Mouse (Mus musculus) activated CD4-positive, CD25-positive, alpha-beta regulatory T cell, adult 4 months (primary cell): ENCODE data around the gene Dmxl2. TPM values are rescaled to one million over a fixed set of nuclear protein-coding genes. Genes with fewer than 3 reads are reported as not detected.

Experiments
- ATAC-seq: one replicate; pipeline ENCODE4 v1.8.0; 2017
- polyA plus RNA-seq, 2 experiments: library from polyadenylated mRNA; unstranded; fragments of 100-300 nt; shearing (Covaris generic); gene quantifications; one replicate each; pipeline ENCODE4 v1.2.1; 2017

Gene Dmxl2
- polyA plus RNA-seq, 2 experiments from 2014 or later, result 0.83 TPM; not detected in 1

- ATAC-seq, result no peak
These were observed 2.1 kb downstream of the Dmxl2 start for GRCm38 (mm10) chr9:54499291-54499690.

GRCm38 (mm10) chr9:54490431-54490830 is 11.0 kb downstream of the Dmxl2 start:
- no peak for ATAC-seq

GRCm38 (mm10) chr9:54489599-54489998 is 11.8 kb downstream of the Dmxl2 start:
- ATAC-seq, result no peak

GRCm38 (mm10) chr9:54484927-54485326 is 16.5 kb downstream of the Dmxl2 start:
- ATAC-seq, result no peak

GRCm38 (mm10) chr9:54483215-54483614 is 18.2 kb downstream of the Dmxl2 start:
- ATAC-seq, result no peak

GRCm38 (mm10) chr9:54482763-54483162 is 18.7 kb downstream of the Dmxl2 start:
- no peak for ATAC-seq

- no peak for ATAC-seq
These were observed 22.4 kb downstream of the Dmxl2 start for GRCm38 (mm10) chr9:54479054-54479453.

- ATAC-seq, result no peak
These were observed 23.3 kb downstream of the Dmxl2 start for GRCm38 (mm10) chr9:54478117-54478516.

- ATAC-seq, result no peak
These were observed 26.9 kb downstream of the Dmxl2 start for GRCm38 (mm10) chr9:54474546-54474945.

- no peak for ATAC-seq
These were observed 27.4 kb downstream of the Dmxl2 start for GRCm38 (mm10) chr9:54474031-54474430.

GRCm38 (mm10) chr9:54472784-54473183 is 28.6 kb downstream of the Dmxl2 start:
- ATAC-seq, result no peak

- ATAC-seq, result no peak
These were observed 32.1 kb downstream of the Dmxl2 start for GRCm38 (mm10) chr9:54469339-54469738.

- ATAC-seq, result no peak
These were observed 33.9 kb downstream of the Dmxl2 start for GRCm38 (mm10) chr9:54467433-54467933.

- ATAC-seq, result no peak
These were observed 37.9 kb downstream of the Dmxl2 start for GRCm38 (mm10) chr9:54463483-54464054.

- no peak for ATAC-seq
These were observed 62.4 kb downstream of the Dmxl2 start for GRCm38 (mm10) chr9:54439015-54439414.

GRCm38 (mm10) chr9:54438246-54438645 is 63.2 kb downstream of the Dmxl2 start:
- no peak for ATAC-seq

GRCm38 (mm10) chr9:54416238-54416637 is 85.2 kb downstream of the Dmxl2 start:
- ATAC-seq, result no peak

- no peak for ATAC-seq
These were observed 144.7 kb downstream of the Dmxl2 start for GRCm38 (mm10) chr9:54356756-54357155.

- ATAC-seq, result no peak
These were observed 159.4 kb downstream of the Dmxl2 start for GRCm38 (mm10) chr9:54342026-54342425.

GRCm38 (mm10) chr9:54336532-54337144 is 164.8 kb downstream of the Dmxl2 start:
- ATAC-seq, result no peak

- no peak for ATAC-seq
These were observed 165.8 kb downstream of the Dmxl2 start for GRCm38 (mm10) chr9:54335582-54335981.

- no peak for ATAC-seq
These were observed 172.2 kb downstream of the Dmxl2 start for GRCm38 (mm10) chr9:54329201-54329600.

GRCm38 (mm10) chr9:54323456-54323855 is 178.0 kb downstream of the Dmxl2 start:
- no peak for ATAC-seq

- no peak for ATAC-seq
These were observed 185.1 kb downstream of the Dmxl2 start for GRCm38 (mm10) chr9:54316363-54316762.
